Mouse (Mus musculus): ENCODE measurements around the gene Pef1. TPM values are rescaled to one million over a fixed set of nuclear protein-coding genes. Genes with fewer than 3 reads are reported as not detected.

The Pef1 gene
- polyA plus RNA-seq, 1 experiment, result 56.9 TPM

DNA sequence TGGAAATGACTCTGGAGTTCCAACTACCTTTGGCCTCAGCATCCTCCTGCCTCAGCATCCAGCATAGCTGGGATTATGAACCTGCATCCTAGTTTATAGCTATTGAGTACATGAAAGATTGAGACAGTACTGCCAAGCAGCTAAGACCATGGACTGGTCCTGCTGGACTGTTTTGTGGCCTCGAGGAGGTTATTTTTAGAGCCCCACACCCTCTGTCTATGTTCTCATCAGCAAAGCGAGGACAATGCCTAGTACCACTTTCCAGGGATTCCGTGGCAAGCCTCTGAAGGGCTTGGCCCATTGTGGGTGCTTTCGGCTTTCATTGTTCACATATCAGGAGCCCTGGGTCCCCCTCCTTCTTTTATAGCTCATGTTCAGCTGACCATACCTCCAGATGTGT is 68.0 kb downstream of the Pef1 start:
- H3K27ac ChIP-seq (ENCODE audit: insufficient read depth, low read length), result no peak overlapping the region
- H3K4me3 ChIP-seq (ENCODE audit: low read depth, low read length), result no peak overlapping the region
- no peaks in the 10 kb centered on the region for H3K27me3 ChIP-seq (ENCODE audit: control insufficient read depth, insufficient read depth, low read length, poor library complexity, severe bottlenecking)
- no peaks in the 10 kb centered on the region for H3K9me3 ChIP-seq (replicated peaks; ENCODE audit: control insufficient read depth, insufficient read depth, low read length, poor library complexity, severe bottlenecking)
- H3K9ac ChIP-seq (ENCODE audit: low read depth, poor library complexity, severe bottlenecking), result no peak overlapping the region
- no peaks in the 10 kb centered on the region for H3K36me3 ChIP-seq (ENCODE audit: control insufficient read depth, insufficient read depth, low read length, poor library complexity, severe bottlenecking)
- TF ChIP-seq POLR2A (IDR thresholded peaks at IDR 0.05; ENCODE audit: insufficient read depth, low read length) (no peak), CTCF (IDR thresholded peaks at IDR 0.05; ENCODE audit: low read depth, low read length) (no peak), EP300 (IDR thresholded peaks at IDR 0.05; ENCODE audit: insufficient read depth, low read depth, low read length) (no peak)
- H3K4me1 ChIP-seq (ENCODE audit: control insufficient read depth, insufficient read depth, low read length), result peaks cover 6% of the 10 kb centered on the region

DNA sequence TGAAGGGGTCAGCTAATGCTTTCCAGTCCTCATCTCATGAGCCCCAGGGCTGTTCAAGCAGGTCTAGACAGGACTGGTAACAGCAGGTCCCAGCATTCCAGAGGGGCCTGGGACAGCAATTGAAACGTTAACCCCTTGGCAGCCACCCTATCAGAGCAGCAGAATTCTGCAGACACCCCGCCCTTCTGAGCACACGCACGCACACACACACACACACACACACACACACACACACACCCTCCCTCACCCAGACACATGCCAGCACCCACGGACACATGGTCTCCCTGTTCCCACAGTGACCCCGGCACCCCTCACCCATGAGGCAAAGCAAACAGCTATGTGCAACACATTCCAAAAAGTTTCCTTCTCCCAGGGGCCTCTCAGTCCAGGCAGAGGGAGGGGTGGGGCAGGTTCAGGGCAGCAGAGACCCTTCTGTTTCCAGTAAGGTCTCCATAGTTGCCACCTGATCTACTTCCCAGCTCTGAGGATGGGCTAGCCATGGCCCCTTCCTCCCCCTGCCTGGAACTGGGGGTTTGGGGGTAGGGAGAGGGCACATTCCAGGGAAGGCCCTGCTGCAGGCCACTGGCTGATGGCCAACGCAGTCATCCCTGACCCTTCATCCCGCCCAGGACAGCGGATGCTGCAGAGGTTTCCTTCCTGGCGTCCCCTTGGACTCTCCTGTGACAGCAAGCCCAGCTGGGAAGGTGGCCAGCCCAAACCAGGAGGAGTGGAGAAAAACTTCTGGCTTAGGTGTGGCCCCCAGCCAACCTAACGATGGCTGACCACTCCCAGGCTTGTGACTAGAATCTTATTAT is 69.8 kb downstream of the Pef1 start:
- Histone ChIP-seq H3K36me3 (ENCODE audit: control insufficient read depth, insufficient read depth, low read length, poor library complexity, severe bottlenecking) (no peaks in the 10 kb centered on the region), H3K4me1 (ENCODE audit: control insufficient read depth, insufficient read depth, low read length) (peaks cover 11% of the 10 kb centered on the region), H3K27ac (ENCODE audit: insufficient read depth, low read length) (no peak overlapping the region), H3K4me3 (ENCODE audit: low read depth, low read length) (no peak overlapping the region), H3K27me3 (ENCODE audit: control insufficient read depth, insufficient read depth, low read length, poor library complexity, severe bottlenecking) (no peaks in the 10 kb centered on the region), H3K9me3 (replicated peaks; ENCODE audit: control insufficient read depth, insufficient read depth, low read length, poor library complexity, severe bottlenecking) (no peaks in the 10 kb centered on the region), H3K9ac (ENCODE audit: low read depth, poor library complexity, severe bottlenecking) (no peak overlapping the region)
- TF ChIP-seq POLR2A (IDR thresholded peaks at IDR 0.05; ENCODE audit: insufficient read depth, low read length) (no peak), EP300 (IDR thresholded peaks at IDR 0.05; ENCODE audit: insufficient read depth, low read depth, low read length) (0 out of 2 replicates have a peak, but pooled peaks have one; percentile 30)

DNA sequence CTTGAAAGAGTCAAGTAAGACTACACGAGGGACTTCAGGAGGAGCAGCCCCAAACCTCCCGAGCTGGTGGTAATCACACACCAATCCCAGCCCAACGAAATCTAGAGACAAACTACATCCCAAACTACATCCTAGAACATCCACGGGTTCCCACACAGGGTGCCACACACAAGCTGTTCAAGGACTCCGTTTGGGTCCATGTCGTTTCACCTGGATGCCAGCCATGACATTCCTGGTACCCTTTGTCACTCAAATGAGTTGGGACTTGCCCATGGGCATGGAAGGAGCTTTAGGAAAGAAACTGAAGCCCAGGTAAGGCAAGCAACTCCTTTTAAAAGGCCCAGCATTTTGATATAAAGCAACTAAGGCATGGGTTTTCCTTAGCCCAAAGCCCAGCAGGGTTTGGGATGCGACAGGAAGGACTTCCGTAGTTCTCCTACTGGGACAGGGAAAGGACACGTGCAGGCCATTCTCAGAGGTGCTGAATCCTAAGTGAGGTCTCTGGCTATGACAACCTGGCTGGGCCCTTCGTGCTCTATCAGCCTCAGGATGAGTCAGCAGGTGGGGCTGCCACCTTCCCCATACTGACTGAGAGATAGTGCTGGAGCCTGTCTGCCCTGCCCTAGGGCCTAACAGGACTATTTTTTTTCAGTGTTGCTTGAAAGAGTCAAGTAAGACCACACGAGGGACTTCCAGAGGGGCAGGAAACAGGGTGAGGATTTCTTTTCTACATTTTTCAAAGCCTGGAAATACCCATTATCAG is 70.9 kb downstream of the Pef1 start:
- no peaks in the 10 kb centered on the region for H3K27me3 ChIP-seq (ENCODE audit: control insufficient read depth, insufficient read depth, low read length, poor library complexity, severe bottlenecking)
- no peak overlapping the region for H3K27ac ChIP-seq (ENCODE audit: insufficient read depth, low read length)
- no peaks in the 10 kb centered on the region for H3K9me3 ChIP-seq (replicated peaks; ENCODE audit: control insufficient read depth, insufficient read depth, low read length, poor library complexity, severe bottlenecking)
- H3K4me1 ChIP-seq (ENCODE audit: control insufficient read depth, insufficient read depth, low read length), result peaks cover 11% of the 10 kb centered on the region
- no peaks in the 10 kb centered on the region for H3K36me3 ChIP-seq (ENCODE audit: control insufficient read depth, insufficient read depth, low read length, poor library complexity, severe bottlenecking)
- TF ChIP-seq EP300 (IDR thresholded peaks at IDR 0.05; ENCODE audit: insufficient read depth, low read depth, low read length) (no peak), CTCF (IDR thresholded peaks at IDR 0.05; ENCODE audit: low read depth, low read length) (no peak), POLR2A (IDR thresholded peaks at IDR 0.05; ENCODE audit: insufficient read depth, low read length) (no peak)
- no peak overlapping the region for H3K9ac ChIP-seq (ENCODE audit: low read depth, poor library complexity, severe bottlenecking)
- no peak overlapping the region for H3K4me3 ChIP-seq (ENCODE audit: low read depth, low read length)

DNA sequence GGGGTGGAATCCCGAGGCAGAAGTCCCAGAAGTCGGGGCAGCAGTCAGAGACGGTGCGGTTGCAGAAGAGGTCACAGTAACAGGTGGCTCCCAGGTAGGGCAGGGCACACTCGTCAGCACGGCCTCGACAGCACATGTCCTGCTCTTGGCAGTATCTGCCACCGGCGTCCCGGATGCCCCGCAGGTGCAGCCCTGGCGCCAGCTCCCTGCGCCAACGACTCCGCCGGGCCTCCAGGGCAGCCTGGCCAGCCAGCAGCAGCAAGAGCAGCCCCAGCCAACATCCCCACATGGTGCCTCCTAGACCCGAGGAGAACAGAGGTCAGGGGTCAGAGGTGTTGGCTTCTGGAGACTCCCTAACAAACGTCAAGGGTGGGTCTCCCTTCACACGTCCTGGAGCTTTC is 71.6 kb downstream of the Pef1 start:
- H3K27me3 ChIP-seq (ENCODE audit: control insufficient read depth, insufficient read depth, low read length, poor library complexity, severe bottlenecking), result no peaks in the 10 kb centered on the region
- TF ChIP-seq POLR2A (IDR thresholded peaks at IDR 0.05; ENCODE audit: insufficient read depth, low read length) (no peak), CTCF (IDR thresholded peaks at IDR 0.05; ENCODE audit: low read depth, low read length) (no peak), EP300 (IDR thresholded peaks at IDR 0.05; ENCODE audit: insufficient read depth, low read depth, low read length) (no peak)
- no peaks in the 10 kb centered on the region for H3K9me3 ChIP-seq (replicated peaks; ENCODE audit: control insufficient read depth, insufficient read depth, low read length, poor library complexity, severe bottlenecking)
- H3K4me3 ChIP-seq (ENCODE audit: low read depth, low read length), result 0 out of 2 replicates have a peak overlapping the region, but pooled peaks have one; percentile 0
- H3K27ac ChIP-seq (ENCODE audit: insufficient read depth, low read length), result no peak overlapping the region
- H3K36me3 ChIP-seq (ENCODE audit: control insufficient read depth, insufficient read depth, low read length, poor library complexity, severe bottlenecking), result no peaks in the 10 kb centered on the region
- H3K9ac ChIP-seq (ENCODE audit: low read depth, poor library complexity, severe bottlenecking), result no peak overlapping the region
- H3K4me1 ChIP-seq (ENCODE audit: control insufficient read depth, insufficient read depth, low read length), result peaks cover 11% of the 10 kb centered on the region

DNA sequence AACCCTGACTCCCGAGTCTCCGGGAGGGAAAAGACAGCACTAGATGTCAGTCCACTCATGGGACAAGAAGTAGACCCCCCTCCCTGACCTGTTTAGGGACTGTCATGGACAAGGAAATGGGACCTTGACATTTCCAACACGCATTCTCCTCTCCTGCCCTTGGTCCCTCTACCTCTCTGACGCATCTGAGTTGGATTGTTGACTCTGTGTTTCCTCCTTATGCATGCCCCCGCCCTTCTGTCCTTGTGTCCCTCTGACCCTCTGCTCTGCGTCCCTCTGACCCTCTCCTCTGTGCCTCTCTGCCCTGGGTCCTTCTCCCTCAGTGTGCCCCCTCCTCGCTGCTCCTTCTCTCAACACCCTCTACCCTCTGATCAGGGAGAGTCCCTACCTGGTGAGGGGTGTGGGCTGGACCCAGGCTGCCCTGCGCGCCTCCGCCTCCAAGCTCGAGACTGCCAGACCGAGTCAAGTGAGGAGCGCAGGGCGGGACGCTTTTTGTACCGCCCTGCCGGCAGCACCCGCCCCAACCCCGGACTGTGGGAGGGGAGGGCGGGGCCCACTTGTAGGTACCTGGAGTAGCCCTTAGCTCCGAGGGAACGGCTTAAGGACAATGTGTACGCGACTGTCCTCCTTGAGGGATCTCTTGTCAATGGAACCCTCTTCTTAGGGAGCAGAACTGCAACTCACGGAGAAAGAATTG is 72.1 kb downstream of the Pef1 start:
- Histone ChIP-seq H3K36me3 (ENCODE audit: control insufficient read depth, insufficient read depth, low read length, poor library complexity, severe bottlenecking) (no peaks in the 10 kb centered on the region), H3K9ac (ENCODE audit: low read depth, poor library complexity, severe bottlenecking) (no peak overlapping the region), H3K4me3 (ENCODE audit: low read depth, low read length) (peak overlapping the region; percentile 47), H3K4me1 (ENCODE audit: control insufficient read depth, insufficient read depth, low read length) (peaks cover 11% of the 10 kb centered on the region), H3K9me3 (replicated peaks; ENCODE audit: control insufficient read depth, insufficient read depth, low read length, poor library complexity, severe bottlenecking) (no peaks in the 10 kb centered on the region), H3K27ac (ENCODE audit: insufficient read depth, low read length) (peak overlapping the region; percentile 37; the same call in 1 of the 2 replicates), H3K27me3 (ENCODE audit: control insufficient read depth, insufficient read depth, low read length, poor library complexity, severe bottlenecking) (no peaks in the 10 kb centered on the region)
- TF ChIP-seq POLR2A (IDR thresholded peaks at IDR 0.05; ENCODE audit: insufficient read depth, low read length) (no peak), EP300 (IDR thresholded peaks at IDR 0.05; ENCODE audit: insufficient read depth, low read depth, low read length) (peak; percentile 29; the same call in 1 of the 2 replicates), CTCF (IDR thresholded peaks at IDR 0.05; ENCODE audit: low read depth, low read length) (no peak)

Data from ES-Bruce4 (cell line).